Mouse (Mus musculus): ENCODE results near the gene Plod2.

DNA sequence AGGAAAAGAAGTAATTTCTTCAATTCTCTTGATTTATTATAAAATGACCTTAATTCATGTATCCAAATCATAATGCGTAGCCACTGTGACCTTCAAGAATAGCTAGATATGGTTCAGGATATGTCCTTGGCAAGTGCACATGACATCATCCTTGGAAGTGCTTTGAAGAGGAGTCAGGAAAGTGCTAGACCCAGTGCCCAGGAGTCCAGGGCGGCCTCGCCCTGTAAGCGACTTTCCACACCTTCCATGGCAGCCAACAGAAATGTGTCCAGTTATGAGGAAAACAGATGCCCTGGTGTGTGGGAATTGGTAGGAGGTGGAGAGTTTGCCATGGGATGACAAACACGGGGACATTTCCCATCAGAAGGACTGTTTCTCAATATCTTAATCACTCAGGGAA is 47.0 kb downstream of the Plod2 start:
- TF ChIP-seq ZC3H11A (IDR thresholded peaks at IDR 0.05; ENCODE audit: borderline replicate concordance, low read depth, low read length): no peak
- TF ChIP-seq ZNF384 (IDR thresholded peaks at IDR 0.05; ENCODE audit: low read depth, low read length): no peak
- TF ChIP-seq HCFC1 (IDR thresholded peaks at IDR 0.05; ENCODE audit: borderline replicate concordance, insufficient read depth, low read length): no peak
- TF ChIP-seq MAFK (IDR thresholded peaks at IDR 0.05; ENCODE audit: insufficient read depth, low read depth, low read length): no peak
